Mouse (Mus musculus) layer of hippocampus, adult 8-10 months (tissue): Measurements from ENCODE around the gene Wdr37. TPM values are rescaled to one million over a fixed set of nuclear protein-coding genes. Genes with fewer than 3 reads are reported as not detected.

Experiments used
- DNase-seq, 2 experiments: peaks; one replicate each; pipeline ENCODE4 v3.0.0; 2022; ENCODE audit warnings: low spot score in 2 of 2
- microRNA-seq, 2 experiments: library from miRNA; unstranded; fragments of <30 nt; microRNA quantifications; one replicate each; pipeline ENCODE4 v1.2.0; 2022
- total RNA-seq, 4 experiments: library from RNA; stranded (reverse); gene quantifications; 2 replicates each; pipeline ENCODE4 v1.2.4; 2022

Wdr37 gene
- total RNA-seq, 4 experiments from 2014 or later = 82.9 to 119 (median 110) TPM

- DNase-seq = no peak
Observed at GRCm38 (mm10) chr13:8760940-8761339, 110.8 kb downstream of the Wdr37 start.

Small RNAs within 50 kb of the gene (microRNA-seq; reads per million reads assigned to microRNA genes)
- gene Gm22750 = 0 reads per million in 2 experiments

Other genes starting within 250 kb of the Wdr37 start
- gene Idi1, start 13.6 kb upstream of the Wdr37 start, total RNA-seq = 10 to 100 TPM; 34.0 to 38.6 (median 37.6) TPM
- not detected for gene Gm9745, start 76.3 kb upstream of the Wdr37 start, total RNA-seq
- gene Idi2, start 81.0 kb upstream of the Wdr37 start, total RNA-seq = not detected
- gene Gtpbp4, start 124.2 kb upstream of the Wdr37 start, total RNA-seq = 10 to 100 TPM; 40.5 to 46.4 (median 43.4) TPM
- 10 to 100 TPM; 69.6 to 73.1 (median 70.6) TPM for gene Larp4b, start 222.0 kb upstream of the Wdr37 start, total RNA-seq